Mouse (Mus musculus): ENCODE measurements around the gene Map4k1.
A peak's percentile ranks its signal among the peaks of the same experiment; 100 is the strongest.

Gene Map4k1

GRCm38 (mm10) chr7:29028761-29029160 is 46.9 kb downstream of the Map4k1 start:
- DNase-seq, result no peak

GRCm38 (mm10) chr7:29029690-29030656 is 48.1 kb downstream of the Map4k1 start:
- DNase-seq, result no peak

DNA sequence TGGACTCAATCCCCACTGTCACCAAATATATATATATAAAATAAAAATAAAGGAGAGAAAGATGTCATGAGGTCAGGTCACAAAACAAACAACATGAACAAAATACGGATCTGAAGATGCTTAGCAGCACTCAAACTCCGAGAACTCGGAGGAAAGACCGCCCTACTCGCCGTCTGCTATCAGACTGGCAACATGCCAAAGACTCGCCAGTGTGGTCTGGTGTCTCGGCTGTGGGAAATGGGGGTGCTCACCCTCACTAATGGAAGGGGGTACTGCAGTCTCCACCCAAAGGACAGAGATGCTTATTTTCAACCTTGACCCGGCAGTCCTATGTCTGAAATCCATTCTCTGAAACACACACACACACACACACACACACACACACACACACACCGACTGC is 49.8 kb downstream of the Map4k1 start:
- no peak for DNase-seq

DNA sequence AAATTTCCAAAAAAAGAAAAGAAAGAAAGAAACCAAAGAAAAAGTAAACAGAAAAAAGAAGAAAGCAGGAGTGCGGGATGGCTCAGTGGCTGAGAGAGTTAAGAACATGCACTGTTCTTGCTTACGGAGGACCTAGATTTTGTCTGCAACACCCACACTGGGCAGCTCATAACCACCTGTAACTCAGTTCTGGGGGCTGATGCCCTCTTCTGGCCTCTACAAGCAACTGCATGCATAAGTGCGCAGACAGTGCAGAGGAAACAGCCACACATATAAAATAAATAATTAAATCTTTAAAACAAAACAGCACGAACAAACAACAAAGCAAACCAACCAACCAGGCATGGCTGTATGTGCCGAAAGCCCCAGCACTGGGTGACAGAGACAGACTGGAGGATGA is 50.8 kb downstream of the Map4k1 start:
- DNase-seq, result no peak

DNA sequence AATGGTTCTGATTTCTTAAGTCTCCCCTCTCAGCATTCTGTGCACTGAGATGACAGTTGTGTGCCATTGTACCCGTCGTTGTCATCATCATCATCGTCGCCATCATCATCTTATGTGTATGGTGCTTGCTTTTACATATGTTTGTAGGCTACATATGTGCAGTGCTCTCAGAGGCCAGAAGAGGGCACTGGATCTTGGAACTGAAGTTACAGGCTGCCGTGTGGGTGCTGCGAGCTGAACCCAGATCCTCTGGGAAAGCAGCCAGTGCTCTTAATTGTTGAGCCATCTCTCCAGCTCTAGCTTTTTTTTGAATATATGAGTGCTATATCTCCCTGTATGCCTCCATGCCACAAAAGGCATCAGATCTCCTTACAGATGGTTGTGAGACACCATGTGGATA is 55.4 kb downstream of the Map4k1 start:
- no peak for DNase-seq

- peak; percentile 91 for DNase-seq
These were observed 57.7 kb downstream of the Map4k1 start for GRCm38 (mm10) chr7:29039604-29039984.

DNA sequence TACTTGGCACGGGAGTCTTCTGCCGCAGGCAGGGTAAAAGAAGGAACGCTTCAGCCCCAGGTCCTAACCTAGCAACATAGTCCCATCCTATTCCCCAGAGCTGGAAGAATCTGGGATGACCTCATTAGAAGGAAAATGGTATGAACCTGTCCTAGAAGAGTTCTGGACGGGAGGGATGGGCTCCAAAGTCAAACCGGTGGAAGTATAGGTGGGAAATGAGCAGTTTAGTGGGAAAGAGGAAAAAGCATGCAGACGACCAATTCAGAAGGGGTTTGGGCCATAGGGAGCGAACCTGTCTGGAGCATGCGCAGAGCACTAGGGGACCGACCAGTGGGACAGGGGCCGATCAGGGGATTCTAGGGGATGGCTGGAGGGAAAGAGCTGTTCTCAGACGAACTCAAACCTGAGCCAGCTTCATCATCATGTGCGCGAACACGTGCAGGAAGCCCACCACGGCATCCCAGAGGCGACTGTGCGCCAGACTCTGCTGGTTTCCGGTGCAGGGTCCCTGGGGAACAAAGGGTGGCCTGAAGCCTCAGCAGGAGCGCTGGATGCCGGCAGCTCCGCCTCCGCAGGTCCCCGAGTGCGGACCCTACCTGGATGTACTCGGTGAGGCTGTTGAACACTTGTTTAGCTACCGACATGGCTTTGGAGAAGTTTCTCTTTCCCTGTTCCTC is 58.3 kb downstream of the Map4k1 start:
- DNase-seq, result peak; percentile 50

DNA sequence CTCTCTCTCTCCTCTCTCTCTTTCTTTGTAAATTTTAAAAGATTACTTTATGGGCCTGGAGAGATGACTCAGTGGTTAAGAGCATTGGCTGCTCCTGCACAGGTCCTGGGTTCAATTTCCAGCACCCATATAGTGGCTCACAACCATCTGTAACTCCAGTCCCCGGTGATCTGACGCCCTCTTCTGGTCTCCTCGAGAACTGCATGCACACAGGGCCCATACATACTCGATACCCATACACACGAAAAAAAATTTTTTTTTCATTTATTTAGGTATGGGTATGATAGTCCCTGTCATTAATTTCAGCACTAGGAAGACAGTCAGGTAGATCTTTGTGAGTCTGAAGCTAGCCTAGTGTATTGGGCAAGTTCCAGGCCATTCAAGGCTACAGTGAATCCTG is 59.3 kb downstream of the Map4k1 start:
- no peak for DNase-seq

GRCm38 (mm10) chr7:29043016-29043673 is 61.3 kb downstream of the Map4k1 start:
- no peak for DNase-seq

DNA sequence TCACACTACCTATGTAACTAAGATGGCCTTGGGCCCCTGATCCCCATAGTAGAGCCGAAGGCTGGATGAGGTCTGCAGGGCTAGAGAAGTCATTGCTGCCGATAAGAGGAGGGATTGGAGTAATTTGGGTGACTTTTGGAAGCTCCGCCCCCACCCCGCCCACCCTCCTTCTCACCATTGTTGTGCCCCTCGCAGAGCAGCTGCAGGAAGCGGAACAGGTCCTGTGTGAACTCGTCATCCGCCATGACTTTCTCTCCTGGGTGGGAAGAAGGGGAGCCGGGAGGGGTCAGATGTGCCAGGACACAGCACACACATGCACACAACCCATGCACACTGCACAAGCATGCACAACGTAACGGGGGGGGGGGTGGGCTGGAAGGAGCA is 61.8 kb downstream of the Map4k1 start:
- no peak for DNase-seq

DNA sequence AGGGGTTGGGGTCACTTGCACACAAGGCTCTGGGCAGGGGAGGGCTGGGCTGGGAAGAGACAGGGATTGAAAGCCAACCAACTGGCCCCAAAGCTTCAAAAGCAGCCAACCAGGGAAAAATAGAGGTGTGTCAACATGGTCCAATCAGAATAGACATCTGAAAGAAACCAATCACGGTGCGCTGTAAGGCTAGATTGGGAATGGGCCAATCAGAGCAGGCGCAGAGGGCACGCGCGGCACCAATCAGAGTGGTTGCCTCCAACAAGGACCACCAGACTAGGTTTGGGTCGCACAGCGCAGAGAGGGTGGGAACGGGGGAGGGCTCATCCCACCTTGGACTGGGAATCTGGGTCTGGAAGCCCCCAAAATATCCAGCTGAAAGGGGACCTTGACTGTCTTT is 62.5 kb downstream of the Map4k1 start:
- DNase-seq, result no peak

DNA sequence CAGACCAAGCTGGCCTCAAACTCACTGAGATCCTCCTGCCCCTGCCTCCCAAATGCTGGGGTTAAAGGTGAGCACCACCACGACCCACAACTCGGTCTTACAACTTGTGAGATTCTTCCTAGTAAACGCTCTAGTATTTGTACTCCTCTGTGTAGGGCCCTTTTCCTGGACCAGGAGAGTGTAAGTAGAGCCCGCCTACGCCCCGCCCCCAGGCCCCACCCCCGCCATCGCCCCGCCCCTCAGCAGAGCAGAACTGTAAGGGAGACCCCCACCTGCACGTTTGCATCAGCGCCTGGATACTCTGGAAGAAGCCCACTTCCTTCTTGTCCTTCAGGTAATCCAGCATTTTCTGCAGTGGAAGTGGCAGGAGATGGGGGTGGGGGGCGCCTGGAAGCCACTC is 64.7 kb downstream of the Map4k1 start:
- DNase-seq, result no peak

- DNase-seq, result no peak
These were observed 66.2 kb downstream of the Map4k1 start for GRCm38 (mm10) chr7:29048070-29048469.

- DNase-seq, result peak; percentile 39
These were observed 66.8 kb downstream of the Map4k1 start for GRCm38 (mm10) chr7:29048615-29049014.

- DNase-seq, result peak; percentile 40
These were observed 68.9 kb downstream of the Map4k1 start for GRCm38 (mm10) chr7:29050797-29051196.

GRCm38 (mm10) chr7:29052821-29053220 is 71.0 kb downstream of the Map4k1 start:
- no peak for DNase-seq
